Mouse (Mus musculus): Measurements from ENCODE around the gene Olfr1188.
"Not testable (repeated sequence)": the region's sequence is repeated elsewhere in the genome, so short reads cannot be mapped to it uniquely, and the experiment has no call there.

The Olfr1188 gene

GRCm38 (mm10) chr2:88556635-88557034 lies at the start of gene Olfr1188:
Olfr1188 (plus strand) TSS chr2:88556935.
- no peak for DNase-seq (ENCODE audit: low read depth, low spot score)

GRCm38 (mm10) chr2:88518251-88518650 lies 38.5 kb upstream of the Olfr1188 start, which contains the start of gene Olfr1186:
Olfr1186 (plus strand) TSS chr2:88518551.
- DNase-seq (ENCODE audit: low read depth, low spot score), result no peak

GRCm38 (mm10) chr2:88525720-88526119 lies 31.0 kb upstream of the Olfr1188 start:
- no peak for DNase-seq (ENCODE audit: low read depth, low spot score)

GRCm38 (mm10) chr2:88572696-88573095 lies 16.0 kb downstream of the Olfr1188 start:
- not testable (repeated sequence) for DNase-seq (ENCODE audit: low read depth, low spot score)

- no peak for DNase-seq (ENCODE audit: low read depth, low spot score)
These were observed 29.4 kb downstream of the Olfr1188 start, which contains the start of gene Olfr1189 for GRCm38 (mm10) chr2:88586154-88586553. Olfr1189 (plus strand) TSS chr2:88586454.

All from WW6 (cell line).